Mouse (Mus musculus) kidney, postnatal 10 days (tissue): Measurements from ENCODE around the gene Jdp2.

Experiments
- DNase-seq: peaks from one replicate; pipeline ENCODE4 v3.0.0; 2021; ENCODE audit warnings: mixed read lengths

The Jdp2 gene

DNA sequence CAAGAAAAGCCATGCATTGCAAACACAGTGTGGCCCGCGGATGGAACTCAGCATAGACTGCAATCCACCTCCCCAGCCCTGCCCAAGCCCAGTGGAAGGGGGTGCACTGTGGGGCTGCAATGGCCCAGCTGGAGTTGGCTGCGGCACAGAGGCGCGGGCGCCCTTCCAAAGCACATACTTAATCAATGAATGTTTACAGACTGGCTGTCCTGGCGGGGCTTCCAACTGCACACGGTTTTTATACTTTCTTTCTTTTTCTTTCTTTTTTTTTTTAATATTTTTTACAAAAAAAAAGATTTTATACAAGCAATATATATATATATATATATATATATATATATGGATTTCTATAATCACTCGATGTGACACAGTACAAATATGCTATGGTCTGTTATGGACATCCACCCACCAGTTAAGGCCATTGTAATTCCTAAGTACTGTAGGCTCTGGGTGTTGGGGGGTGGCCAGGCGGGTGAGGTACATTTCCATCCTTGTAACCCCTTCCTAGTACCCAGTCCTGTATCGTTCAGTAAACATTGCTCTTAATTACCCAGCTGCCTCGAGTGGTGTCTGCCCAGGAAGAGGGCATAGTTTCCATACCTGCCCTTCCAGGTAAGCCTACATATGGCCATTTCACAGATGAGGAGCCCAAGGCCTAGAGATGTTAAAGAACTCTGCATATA is 40.6 kb downstream of the Jdp2 start:
- peak; percentile 82 for DNase-seq

DNA sequence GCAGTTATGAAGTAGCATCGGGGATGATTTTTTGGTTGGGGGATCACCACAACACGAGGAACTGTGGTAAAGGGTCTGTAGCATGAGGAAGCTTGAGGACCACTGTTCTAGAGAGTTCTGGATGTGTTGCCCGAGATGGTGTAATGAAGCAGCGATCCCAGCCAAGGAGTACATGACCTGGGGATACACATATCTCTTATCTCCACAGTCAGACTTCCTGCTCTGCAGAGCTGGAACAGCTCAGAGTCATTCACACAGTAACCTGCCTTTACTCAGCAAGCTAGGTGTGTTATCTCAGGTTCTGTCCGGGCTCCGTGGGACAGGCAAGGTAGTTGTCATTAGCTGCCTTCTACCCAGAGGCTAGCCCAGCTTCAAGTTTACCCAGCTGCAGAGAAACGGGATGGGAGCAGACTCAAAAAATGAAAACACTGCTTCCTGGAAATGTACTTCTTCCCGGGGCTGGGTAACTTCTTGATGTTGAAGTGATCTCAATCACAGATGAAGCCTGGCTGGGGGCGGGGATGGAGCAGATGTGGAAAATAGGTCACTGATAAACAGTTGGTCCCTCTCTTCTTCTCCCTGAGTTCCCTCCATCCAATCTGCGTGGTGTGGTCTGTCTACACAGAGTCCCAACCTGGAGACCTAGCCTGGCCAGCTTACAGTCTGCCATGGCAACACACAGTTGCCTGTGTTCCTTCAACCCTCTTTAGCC is 42.2 kb downstream of the Jdp2 start:
- no peak for DNase-seq

DNA sequence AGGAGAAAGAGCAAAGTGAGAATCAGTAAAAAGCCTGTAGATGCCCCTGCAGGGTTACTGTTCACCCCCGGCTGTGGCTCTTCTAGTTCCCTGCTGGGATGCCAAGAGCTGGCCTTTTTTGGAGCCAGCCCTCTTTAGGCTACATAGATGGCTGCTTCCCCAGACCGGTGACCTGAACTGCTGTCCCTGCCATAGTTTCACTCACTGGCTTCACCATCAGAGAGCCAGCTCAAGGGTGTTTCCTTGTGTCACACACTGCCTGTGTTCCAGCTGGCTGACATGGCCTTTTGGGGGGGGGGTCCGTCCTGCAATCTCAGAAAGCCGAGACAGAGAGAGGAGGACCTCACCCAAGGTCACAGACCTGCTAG is 42.7 kb downstream of the Jdp2 start:
- no peak for DNase-seq

DNA sequence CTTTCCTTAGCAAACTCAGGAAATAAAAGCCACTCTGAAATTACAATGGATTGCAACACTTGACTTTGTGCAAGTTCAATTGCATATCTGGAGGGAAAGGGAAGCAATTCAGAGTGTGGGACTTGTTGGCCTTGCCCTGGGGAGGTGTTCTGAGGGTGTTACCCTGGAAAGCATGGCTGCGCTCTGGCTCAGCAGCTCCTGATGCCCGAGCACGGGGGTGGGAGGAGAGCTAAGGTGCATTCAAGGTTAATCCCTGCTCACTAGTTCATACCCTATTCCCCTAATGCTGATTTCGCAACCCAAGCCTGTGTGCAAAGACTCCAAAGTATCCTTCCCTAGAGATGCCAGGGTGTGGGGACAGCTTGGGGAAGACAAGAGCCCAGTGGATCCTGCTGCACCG is 44.9 kb downstream of the Jdp2 start:
- no peak for DNase-seq

DNA sequence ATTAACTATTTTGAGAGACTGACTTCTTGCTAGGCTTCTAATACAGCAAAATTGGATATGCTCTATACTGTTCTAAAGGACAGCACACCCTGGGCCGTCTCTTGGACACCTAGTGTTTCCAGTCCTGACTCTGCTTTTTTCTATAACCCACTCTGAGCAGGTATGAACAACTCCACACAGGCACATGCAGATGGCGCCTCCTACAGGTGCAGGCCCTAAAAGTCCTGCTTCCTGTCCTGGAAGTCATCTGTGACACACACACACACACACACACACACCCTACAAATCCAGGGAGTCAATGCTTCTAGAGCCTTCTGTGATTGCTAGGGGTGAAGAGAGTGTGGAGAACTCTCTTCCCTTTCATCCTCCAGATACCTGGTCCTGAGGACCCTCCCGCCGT is 46.8 kb downstream of the Jdp2 start:
- DNase-seq, result peak; percentile 62

DNA sequence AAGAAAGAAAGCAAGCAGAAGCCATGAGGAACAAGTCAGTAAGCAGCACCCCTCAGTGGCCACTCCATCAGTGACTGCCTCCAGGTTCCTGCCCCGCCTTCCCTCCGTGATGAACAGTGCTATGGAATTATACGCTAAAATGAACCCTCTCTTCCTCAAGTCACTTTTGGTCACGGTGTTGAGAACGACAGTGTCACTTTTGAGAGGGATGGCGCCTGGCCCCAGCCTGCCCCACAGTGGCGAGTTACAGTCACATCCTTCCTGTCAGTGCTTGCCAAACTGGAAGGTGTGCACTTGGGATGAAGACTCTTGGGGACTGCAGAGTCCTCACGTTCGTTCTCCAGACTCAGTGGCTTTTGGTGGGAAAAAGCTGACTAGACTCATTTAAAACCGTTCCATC is 48.5 kb downstream of the Jdp2 start:
- peak; percentile 56 for DNase-seq

DNA sequence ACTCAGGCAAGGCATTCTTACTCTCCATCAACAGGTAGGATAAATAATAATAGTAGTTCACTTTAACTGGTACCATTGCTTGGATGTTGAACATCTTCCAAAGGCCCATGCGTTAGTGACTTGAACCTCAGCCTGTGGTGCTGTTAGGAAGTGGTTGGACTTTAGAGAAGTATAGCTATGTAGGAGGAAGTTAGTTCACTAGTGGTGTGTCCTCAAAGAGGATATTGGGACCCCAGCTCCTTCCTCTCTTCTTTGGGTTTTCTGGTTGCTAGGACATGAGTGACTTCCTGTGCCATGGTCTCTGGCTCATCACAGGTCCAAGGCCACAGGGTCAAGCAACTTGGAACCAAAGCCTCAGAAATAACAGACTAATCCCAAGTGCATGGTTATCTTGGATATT is 49.1 kb downstream of the Jdp2 start:
- DNase-seq, result no peak

DNA sequence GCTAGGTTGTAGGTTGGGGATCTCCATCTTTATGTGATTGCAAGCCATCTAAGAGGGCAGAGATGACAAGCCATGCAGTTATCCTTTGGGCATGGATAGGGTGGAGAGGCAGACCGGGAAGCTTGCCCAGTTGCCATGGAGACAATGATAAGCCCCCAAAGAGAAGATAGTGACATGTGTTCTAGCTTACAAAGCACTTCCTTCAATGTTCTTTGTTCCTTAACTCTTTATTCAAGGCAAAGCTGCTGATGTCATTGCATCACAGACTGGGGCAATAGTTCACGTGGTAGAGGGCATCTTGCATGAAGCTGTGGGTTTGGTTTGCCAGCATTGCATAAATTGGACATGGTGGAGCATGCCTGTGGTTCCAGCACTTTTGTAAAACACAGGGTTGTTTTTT is 60.5 kb downstream of the Jdp2 start:
- no peak for DNase-seq

DNA sequence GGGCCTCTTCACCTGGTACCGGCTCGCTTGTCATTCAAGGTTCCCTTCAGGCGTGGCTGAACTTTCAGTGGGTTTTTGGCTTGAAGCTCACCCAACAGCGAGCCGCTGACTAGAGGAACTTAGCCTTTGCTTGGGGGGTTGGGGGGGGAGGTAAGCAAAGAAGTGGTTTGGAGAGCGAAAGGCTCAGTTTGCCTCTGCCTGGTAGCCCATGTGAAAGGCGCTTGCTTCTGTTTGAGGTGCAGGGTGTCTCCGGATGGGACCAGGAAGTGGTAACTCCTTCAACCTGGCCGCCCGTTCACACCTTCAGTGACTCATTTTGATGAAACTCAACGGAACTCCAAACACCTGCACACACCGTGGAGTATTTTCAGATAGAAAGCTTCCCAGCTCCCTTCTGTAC is 62.0 kb downstream of the Jdp2 start:
- no peak for DNase-seq

DNA sequence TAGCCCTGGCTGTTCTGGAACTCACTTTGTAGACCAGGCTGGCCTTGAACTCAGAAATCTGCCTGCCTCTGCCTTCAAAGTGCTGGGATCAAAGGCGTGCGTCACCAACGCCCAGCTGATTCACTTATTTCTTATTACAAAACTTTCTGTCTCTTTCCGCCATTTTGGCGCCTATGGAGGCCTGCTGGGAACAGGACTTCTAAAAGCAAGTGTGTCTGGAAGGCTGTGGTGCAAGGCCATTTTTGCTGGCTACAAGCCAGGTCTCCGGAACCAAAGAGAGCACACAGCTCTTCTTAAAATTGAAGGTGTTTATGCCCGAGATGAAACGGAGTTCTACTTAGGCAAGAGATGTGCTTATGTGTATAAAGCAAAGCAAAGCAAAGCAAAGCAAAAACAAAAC is 63.4 kb downstream of the Jdp2 start:
- DNase-seq, result peak; percentile 32

DNA sequence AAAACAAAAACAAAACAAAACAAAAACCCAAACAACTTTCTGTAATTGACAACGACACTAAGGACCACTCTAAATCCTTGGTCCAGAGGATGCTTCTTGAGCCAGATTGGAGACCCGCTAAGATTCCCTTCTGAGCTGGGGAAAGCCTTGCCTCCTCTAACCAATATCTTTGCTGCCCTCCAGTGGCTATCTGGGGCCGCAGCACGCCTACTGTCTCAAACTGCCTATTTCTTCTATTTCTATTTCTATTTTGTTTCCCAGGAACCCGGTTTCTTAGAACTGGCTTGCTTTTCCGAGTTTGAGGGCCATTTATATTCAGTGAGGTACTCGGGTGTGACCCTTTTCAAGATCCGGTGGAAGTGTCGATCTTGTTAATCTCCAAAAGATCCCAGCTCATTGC is 64.1 kb downstream of the Jdp2 start:
- DNase-seq, result peak; percentile 89

DNA sequence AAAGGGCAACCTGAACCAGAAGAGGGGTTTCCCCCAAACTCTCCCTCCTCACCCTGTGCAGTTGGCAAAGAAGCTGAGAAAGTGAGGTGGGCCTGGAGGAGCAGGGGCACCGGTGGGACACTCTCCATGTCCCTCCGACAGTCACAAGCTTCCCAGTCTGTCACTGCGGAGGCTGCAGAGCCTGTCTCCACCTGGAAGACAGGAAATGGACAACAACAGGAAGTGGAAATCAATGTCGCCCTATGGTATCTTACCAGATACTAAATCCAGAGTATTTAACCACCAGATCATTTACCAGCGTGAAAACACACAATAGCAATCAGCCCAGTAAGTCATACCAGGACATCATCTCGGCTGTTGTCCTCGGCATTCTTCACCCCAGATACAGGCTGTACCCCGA is 67.3 kb downstream of the Jdp2 start:
- DNase-seq, result no peak

DNA sequence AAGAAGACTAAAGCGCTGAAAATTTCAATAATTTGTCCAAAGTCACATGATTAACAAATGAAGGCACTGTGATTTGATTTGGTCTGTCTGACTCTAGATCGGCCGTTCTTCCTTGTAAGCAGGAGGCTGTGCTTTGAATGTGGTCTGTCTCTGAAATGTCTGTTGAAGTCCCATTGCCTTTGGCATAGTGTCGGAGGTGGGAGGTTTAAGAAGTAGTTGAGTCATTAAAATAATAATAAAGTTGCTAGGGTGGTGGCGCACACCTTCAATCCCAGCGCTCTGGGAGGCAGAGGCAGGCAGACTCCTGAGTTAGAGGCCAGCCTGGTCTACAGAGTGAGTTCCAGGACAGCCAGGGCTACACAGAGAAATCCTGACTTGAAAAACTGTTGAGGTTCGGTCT is 68.2 kb downstream of the Jdp2 start:
- DNase-seq, result no peak

DNA sequence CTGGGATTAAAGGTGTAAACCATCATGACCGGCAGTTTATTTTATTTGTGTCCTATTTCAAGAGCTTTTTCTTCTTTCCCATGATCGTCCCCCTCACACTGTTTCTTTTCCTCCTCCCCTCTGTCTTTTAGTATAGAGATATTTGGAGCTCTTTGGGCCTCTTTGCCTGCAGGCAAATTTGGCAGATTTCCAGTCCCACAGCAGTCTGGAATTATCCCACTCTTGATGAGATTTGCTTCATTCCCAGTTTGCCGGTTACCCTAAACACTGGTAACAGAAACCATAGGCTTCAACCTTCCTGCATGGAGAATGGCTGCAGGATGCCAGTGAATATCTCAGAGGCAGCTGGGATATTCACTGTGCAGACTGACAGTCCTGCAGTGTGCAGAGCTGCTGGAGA is 69.9 kb downstream of the Jdp2 start:
- DNase-seq, result peak; percentile 38

DNA sequence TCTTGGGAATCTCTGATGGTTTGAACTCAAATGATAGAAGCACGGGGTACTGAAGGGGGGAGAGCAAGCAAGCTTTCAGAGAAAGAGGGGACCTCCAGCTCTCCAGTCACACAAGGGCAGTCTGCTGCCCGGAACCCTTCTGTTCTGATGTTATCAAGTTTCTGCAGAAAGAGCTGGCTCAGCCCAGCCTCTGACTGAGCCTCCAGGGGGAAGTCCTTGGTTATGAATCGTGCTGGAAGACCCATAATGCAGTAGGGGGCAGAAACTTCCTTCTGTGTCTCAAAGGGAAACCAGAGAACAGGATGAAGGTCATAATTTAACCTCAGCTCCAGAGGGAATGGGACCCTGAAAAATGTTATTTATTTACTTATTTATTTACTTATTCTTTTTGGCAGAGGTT is 71.3 kb downstream of the Jdp2 start:
- peak; percentile 34 for DNase-seq

DNA sequence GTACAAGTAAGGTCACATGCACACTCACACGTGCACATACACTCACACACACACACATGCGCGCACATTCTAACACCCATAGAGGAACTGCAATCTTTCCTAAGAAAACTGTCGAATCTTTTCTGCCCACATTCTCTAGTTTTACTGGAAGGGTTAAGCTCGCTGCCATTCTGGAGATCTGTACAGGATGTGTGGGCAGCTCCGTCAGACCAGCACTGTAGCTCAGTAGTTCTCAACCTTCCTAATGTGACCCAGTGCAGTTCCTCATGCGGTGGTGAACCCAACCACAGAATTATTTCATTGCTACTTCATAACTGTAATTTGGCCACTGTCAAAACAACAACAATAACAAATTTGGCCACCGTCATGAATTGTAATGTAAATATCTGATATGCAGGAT is 75.1 kb downstream of the Jdp2 start:
- no peak for DNase-seq

DNA sequence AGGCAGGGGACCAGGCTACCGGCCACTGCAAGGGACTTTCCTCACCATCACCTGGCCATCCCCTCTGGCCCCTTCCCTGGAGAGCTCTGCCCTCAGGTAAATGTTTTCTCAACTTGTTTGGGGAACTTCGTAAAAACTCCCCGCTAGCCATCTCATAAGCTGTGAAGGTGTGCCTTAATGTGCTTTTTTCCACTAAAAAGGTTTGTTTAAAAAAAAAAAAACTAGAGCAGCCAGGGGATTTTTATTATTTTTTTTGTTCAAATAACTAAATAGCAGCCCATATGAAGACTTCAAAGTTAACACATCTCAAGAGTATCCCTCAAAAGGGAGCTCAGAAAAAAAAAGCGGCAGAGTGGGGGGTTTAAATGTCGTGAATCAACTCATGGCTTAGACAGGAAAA is 80.3 kb downstream of the Jdp2 start:
- DNase-seq, result no peak

DNA sequence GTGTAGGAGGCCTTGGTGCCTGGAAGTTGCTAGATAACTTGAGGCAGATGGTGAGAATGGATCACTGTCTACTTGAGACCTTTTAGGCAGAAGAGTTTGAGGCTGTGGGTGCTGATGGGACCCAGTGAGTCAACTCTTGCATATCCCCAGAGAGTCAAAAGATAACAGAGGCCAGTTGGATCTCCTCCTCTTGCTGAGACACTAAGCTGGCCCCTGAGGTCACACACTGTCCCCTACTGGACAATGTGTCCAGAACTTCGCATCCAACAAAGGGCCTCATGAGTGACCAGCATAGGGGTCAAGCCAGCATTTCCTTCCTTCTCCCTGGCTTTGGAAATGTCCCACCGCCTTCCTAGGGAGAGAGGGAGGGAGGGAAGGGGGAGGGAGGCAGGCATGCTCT is 81.0 kb downstream of the Jdp2 start:
- DNase-seq, result no peak

DNA sequence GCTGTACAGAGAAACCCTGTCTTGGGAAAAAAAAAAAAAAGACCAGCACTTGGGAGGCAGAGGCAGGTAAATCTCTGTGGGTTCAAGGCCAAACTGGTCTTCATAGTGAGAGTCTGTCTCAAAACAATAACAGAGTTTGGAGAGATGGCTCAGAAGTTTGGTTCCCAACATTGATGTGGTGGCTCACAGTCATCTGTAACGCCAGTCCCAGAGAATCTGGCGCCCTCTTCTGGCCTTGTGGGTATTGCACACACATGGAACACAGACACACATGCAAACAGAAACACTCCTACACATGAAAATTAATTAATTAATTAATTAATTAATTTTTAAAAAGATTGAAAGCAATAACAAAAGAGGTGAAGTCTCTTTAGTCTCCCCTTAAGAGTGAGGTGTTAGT is 83.5 kb downstream of the Jdp2 start:
- DNase-seq, result no peak

DNA sequence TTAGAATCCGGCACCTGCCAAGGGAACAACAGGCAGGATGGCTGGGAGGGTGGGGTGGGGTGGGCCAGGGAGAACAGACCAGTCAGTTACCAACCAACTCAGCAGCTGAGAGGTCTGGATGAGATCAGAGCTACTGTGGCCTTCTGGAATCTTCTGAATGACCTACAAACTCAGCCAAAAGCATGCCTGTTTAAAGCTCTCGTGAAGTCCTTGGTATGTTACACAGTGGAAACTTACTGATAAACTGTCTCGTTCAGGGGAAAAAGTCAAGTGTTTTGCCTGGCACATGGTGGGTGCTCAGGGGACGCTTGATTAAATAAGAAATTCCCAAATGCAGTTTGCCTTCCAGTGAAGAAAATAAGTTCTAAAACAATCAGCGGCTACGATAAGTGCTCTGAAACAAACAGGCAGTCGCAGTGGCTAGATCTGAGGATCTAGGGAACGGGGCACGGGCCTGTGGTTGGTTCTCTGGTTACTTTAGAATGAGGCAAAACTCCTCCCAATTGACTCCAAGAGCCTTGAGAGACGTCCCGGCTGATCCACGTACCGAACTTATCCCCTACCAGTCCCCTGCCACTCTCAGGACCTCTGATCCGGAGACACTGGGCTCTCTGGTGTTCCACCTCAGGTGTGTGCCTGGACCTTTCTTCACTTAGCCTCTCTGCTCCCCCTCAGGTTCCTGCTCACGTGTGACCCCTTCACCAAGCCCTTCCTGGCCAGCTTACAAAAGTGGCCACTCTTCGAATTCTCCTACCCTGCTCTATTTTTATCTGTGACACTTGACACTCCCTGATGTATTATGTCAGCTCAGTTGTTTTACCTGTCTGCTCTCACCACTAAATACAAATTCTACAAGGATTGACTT is 85.8 kb downstream of the Jdp2 start:
- DNase-seq, result no peak

DNA sequence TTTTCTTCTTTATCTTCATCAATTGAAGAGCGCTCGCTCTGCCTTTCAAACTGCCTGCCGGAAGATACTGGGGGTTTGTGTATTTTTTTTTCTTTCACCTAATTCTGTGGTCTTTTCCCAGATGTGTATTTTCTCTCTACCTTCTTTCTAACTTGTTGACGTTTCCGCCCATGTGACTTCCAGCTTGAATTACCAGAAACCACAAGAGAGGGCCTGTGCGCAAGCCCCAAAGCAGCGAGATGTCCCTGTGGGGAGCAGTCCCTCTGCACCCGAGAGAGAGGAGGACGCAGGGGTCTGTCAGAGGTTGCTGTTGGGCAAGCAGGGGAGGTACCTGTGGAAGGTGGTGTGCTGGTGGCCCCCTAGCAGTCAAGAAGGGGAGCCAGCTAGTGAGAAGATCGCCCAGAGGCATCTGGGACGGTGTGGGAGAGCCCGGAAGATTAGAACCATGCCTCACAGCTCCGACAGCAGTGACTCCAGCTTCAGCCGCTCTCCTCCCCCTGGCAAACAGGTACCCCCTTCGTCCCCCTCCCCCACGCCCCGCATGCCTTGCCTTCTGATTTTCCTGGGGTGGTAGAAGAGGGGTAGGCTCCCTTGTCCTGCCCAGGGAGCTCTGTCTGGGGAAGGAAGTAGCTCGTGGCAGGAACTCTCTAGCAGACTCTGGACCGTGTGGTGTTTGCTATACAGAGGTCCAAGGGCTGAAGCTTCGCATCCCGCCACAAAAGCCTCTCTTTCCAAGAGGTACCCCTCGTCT is 87.8 kb downstream of the Jdp2 start, which contains the start of gene Batf:
TSS of gene Batf (plus strand) at position 204 of the 751 bp plus-strand sequence.
- no peak for DNase-seq

DNA sequence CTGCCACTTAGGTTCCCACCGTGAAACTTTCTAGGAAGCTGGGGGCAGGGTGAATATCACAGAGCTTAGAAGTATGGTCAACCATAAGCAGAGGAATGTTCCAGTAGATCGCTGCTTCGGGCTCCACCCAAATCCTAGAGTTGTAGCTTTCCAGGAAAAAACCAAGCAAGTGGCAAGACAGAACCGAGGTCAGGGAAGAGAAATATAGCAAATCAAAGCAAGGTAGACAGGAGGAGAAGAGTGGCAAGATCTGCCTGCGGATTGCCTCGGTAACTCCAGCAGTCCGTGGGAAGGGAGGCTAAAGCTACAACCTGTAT is 88.3 kb downstream of the Jdp2 start:
- DNase-seq, result no peak

DNA sequence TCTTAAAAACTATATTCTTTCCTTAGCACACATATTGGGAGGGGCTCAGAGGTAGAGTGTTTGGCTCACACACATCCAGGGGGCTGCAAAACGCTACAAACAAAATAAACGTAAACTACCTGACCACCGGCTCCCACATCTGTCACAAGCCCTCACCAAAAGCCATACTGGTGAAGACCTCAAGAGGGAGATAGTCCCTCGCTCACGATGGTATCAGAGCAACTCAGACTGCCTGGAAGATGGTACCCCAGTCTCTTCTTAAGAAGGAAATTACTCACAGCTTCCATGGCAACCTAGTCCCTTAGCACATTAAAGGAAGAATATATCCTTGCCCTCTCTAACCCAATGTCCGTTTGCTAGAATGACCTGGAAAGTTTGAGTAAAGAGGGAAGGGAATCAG is 89.0 kb downstream of the Jdp2 start:
- no peak for DNase-seq
